ENCODE assay signal across 8 mouse cellular contexts in the genomic region with DNA sequence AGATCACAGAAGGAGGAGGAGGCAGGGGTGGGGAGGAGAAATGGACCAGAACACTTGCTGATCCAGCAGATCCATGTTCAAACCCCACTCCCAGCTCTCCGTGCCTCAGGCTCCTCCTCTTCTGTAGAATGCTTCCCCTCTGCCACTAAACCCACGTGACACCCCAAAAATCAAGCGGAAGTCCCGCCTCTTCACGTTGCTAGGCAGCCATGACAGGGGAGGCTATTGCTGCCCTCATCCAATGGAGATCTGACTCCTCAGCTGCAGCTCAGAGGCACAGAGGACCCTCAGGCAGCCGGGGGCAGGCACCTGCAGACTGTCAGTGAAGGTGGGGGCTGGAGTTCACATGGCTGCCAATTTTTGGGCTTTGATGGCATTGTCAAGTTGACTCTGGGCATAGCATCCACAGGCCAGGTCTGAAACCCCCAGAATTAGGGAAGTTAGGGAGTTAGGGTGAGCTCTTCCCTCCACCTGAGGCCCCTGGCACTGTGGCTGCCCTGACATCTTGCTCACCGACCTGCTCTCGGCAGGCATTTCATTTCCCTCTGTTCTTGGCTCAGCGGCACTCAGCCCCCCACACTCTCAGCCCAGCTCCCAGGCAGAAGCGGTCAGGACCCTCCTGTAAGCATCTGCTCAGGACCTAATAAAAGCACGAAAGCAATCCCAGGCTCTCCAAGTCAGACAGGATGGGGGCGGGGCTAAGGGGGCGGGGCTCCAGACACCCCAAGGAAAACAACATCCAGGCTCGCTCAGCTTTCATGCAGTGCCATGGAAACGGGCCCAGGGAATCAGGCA. TPM values are rescaled to one million over a fixed set of nuclear protein-coding genes. Genes with fewer than 3 reads are reported as not detected.
DNase-seq lines count a peak whose midpoint lies in the region; ATAC-seq and TF ChIP-seq lines count a peak whose summit lies in the region.

No protein-coding gene starts in this region.

- no peak overlapping the region for H3K4me3 ChIP-seq in C2C12 (ENCODE audit: insufficient read depth, poor library complexity, severe bottlenecking)
- H3K4me3 ChIP-seq in forebrain, embryonic 13.5 days, result no peak overlapping the region
- peak overlapping the region; percentile 0; the same call in 1 of the 2 replicates for H3K4me3 ChIP-seq in hindbrain, embryonic 15.5 days
- H3K4me3 ChIP-seq in megakaryocyte, embryonic 14.5 days (replicated peaks), result peak overlapping the region; percentile 87

- peak overlapping the region; percentile 42 for H3K4me2 ChIP-seq in forebrain, embryonic 13.5 days
- peak overlapping the region; percentile 39 for H3K4me2 ChIP-seq in hindbrain, embryonic 15.5 days

- 0 out of 2 replicates have a peak overlapping the region, but pooled peaks have one; percentile 44 for H3K9ac ChIP-seq in forebrain, embryonic 13.5 days
- 0 out of 2 replicates have a peak overlapping the region, but pooled peaks have one; percentile 10 for H3K9ac ChIP-seq in hindbrain, embryonic 15.5 days

- H3K36me3 ChIP-seq in C2C12 (ENCODE audit: control insufficient read depth, insufficient read depth), result no peaks in the 10 kb centered on the region
- no peaks in the 10 kb centered on the region for H3K36me3 ChIP-seq in forebrain, embryonic 13.5 days (ENCODE audit: poor library complexity, severe bottlenecking)
- no peaks in the 10 kb centered on the region for H3K36me3 ChIP-seq in hindbrain, embryonic 15.5 days
- H3K36me3 ChIP-seq in megakaryocyte, embryonic 14.5 days (replicated peaks; ENCODE audit: low read length), result no peaks in the 10 kb centered on the region

- peak; percentile 84 for DNase-seq in NIH3T3 (ENCODE audit: low read depth)
- DNase-seq in left cerebral cortex, adult 18-20 months (ENCODE audit: low spot score in 2 of 2), result peak; percentile 48 to 51
- DNase-seq in right cerebral cortex, postnatal 25 days, result peak; percentile 50
- no peak for DNase-seq in urinary bladder, adult 18-20 months (ENCODE audit: low spot score in 2 of 2)

- no peaks in the 10 kb centered on the region for H3K9me3 ChIP-seq in forebrain, embryonic 13.5 days (replicated peaks)
- H3K9me3 ChIP-seq in hindbrain, embryonic 15.5 days, result no peaks in the 10 kb centered on the region
- H3K9me3 ChIP-seq in megakaryocyte, embryonic 14.5 days, result peaks cover 3% of the 10 kb centered on the region; the same call in 1 of the 2 replicates

- peaks cover 36% of the 10 kb centered on the region for H3K4me1 ChIP-seq in forebrain, embryonic 13.5 days
- peaks cover 22% of the 10 kb centered on the region for H3K4me1 ChIP-seq in hindbrain, embryonic 15.5 days (replicated peaks)
- peaks cover 13% of the 10 kb centered on the region for H3K4me1 ChIP-seq in megakaryocyte, embryonic 14.5 days

- H3ac ChIP-seq in C2C12 (ENCODE audit: control insufficient read depth, insufficient read length, low read depth), result no peak overlapping the region

- peak; percentile 76 for ATAC-seq in forebrain, embryonic 13.5 days
- peak; percentile 81 for ATAC-seq in hindbrain, embryonic 15.5 days (ENCODE audit: low FRiP score, low read depth)

- WGBS in forebrain, embryonic 13.5 days, result 7% methylated on average over 15 of the region's 15 CpGs
- 4% methylated on average over 15 of the region's 15 CpGs for WGBS in hindbrain, embryonic 15.5 days

- H3K79me2 ChIP-seq in C2C12 (ENCODE audit: control insufficient read depth, insufficient read depth), result no peaks in the 10 kb centered on the region

- no peaks in the 10 kb centered on the region for H3K27me3 ChIP-seq in C2C12 (ENCODE audit: control insufficient read depth, insufficient read depth, insufficient read length)
- no peaks in the 10 kb centered on the region for H3K27me3 ChIP-seq in forebrain, embryonic 13.5 days
- no peaks in the 10 kb centered on the region for H3K27me3 ChIP-seq in hindbrain, embryonic 15.5 days
- H3K27me3 ChIP-seq in megakaryocyte, embryonic 14.5 days (replicated peaks), result peaks cover 66% of the 10 kb centered on the region

- peak overlapping the region; percentile 86 for H3K27ac ChIP-seq in forebrain, embryonic 13.5 days
- H3K27ac ChIP-seq in hindbrain, embryonic 15.5 days (replicated peaks), result peak overlapping the region; percentile 78

- no peaks in the 10 kb centered on the region for H3K79me3 ChIP-seq in C2C12 (ENCODE audit: low read depth)

- no peak for TF ChIP-seq CTCF in C2C12 (IDR thresholded peaks at IDR 0.05; ENCODE audit: control insufficient read depth, insufficient read depth, insufficient read length)

TF ChIP-seq in C2C12, 6 proteins besides CTCF, POLR2A, EP300 and RAD21:
- peak; percentile 58 for TF ChIP-seq USF1 (IDR thresholded peaks at IDR 0.05; ENCODE audit: low read depth)
- TF ChIP-seq FOSL1 (IDR thresholded peaks at IDR 0.05; ENCODE audit: insufficient read depth, low read length, poor library complexity, severe bottlenecking), result no peak
- TF ChIP-seq MAX (IDR thresholded peaks at IDR 0.05), result no peak
- TF ChIP-seq MYOD1 (IDR thresholded peaks at IDR 0.05; ENCODE audit: control insufficient read depth, insufficient read length, low read depth), result no peak
- TF ChIP-seq MYOG (IDR thresholded peaks at IDR 0.05; ENCODE audit: control insufficient read depth, extremely low read depth, insufficient read length), result no peak

RNA-seq across cellular contexts. Expression of a gene that starts 20.2 kb away (rescaled TPM):
- 6.6 TPM for polyA plus RNA-seq in C2C12 (2012; fragmentation: generic; extraction: Trizol)
- 11.6 and 14.4 TPM in 2 replicates for polyA plus RNA-seq in forebrain, embryonic 13.5 days (2015; fragmentation: Nextera tagmentation; extraction: Ambion mirVana)
- polyA plus RNA-seq in hindbrain, embryonic 15.5 days (2015; fragmentation: Nextera tagmentation; extraction: Ambion mirVana), result 10.1 and 13.2 TPM in 2 replicates
- total RNA-seq in left cerebral cortex, adult 18-20 months (2021), result 10 to 100 TPM; 14.5 to 15.3 TPM
- 1.7 and 2.0 TPM in 2 replicates for polyA plus RNA-seq in megakaryocyte, embryonic 14.5 days (2012; ENCODE audit: insufficient read depth, low replicate concordance)

RNA-seq across cellular contexts. Expression of a gene that starts 42.0 kb away (rescaled TPM):
- 453 TPM for polyA plus RNA-seq in C2C12 (2012; fragmentation: generic; extraction: Trizol)
- 92.3 and 99.6 TPM in 2 replicates for polyA plus RNA-seq in forebrain, embryonic 13.5 days (2015; fragmentation: Nextera tagmentation; extraction: Ambion mirVana)
- 147 and 151 TPM in 2 replicates for polyA plus RNA-seq in hindbrain, embryonic 15.5 days (2015; fragmentation: Nextera tagmentation; extraction: Ambion mirVana)
- total RNA-seq in left cerebral cortex, adult 18-20 months (2021), result 10 to 100 TPM; 67.0 to 69.6 TPM
- 413 and 593 TPM in 2 replicates for polyA plus RNA-seq in megakaryocyte, embryonic 14.5 days (2012; ENCODE audit: insufficient read depth, low replicate concordance)

Comparison
In these comparisons a context has a peak if more than half of its experiments do, and no peak if none do; other contexts are left out.
1. H3K4me3 ChIP-seq: peak in hindbrain, embryonic 15.5 days (single experiment) and megakaryocyte, embryonic 14.5 days (single experiment); none in C2C12 (single experiment) and forebrain, embryonic 13.5 days (single experiment).
2. DNase-seq: peak in NIH3T3 (single experiment), left cerebral cortex, adult 18-20 months (2 of 2) and right cerebral cortex, postnatal 25 days (single experiment); none in urinary bladder, adult 18-20 months (0 of 2).